Mouse (Mus musculus) right cerebral cortex, postnatal 10 days (tissue): Measurements from ENCODE around the gene Btd.
"Not testable (repeated sequence)": the region's sequence is repeated elsewhere in the genome, so short reads cannot be mapped to it uniquely, and the experiment has no call there.

Experiments
- DNase-seq, 2 experiments: peaks; one replicate each; pipeline ENCODE4 v3.0.0; 2021; ENCODE audit warnings: low spot score in 2 of 2

Btd gene

GRCm38 (mm10) chr14:31640890-31641505 lies at the start of gene Btd, which contains the start of gene Hacl1:
Gene Btd, plus strand, starts transcription at chr14:31641028.
Gene Hacl1, minus strand, starts transcription at chr14:31641286.
- peak; percentile 90 to 94 for DNase-seq

GRCm38 (mm10) chr14:31591243-31591642 lies 49.6 kb upstream of the Btd start, which contains the start of gene Colq:
Gene Colq, minus strand, starts transcription at chr14:31591343.
- no peak for DNase-seq

GRCm38 (mm10) chr14:31593036-31593435 lies 47.8 kb upstream of the Btd start:
- no peak for DNase-seq

GRCm38 (mm10) chr14:31594693-31595092 lies 46.1 kb upstream of the Btd start:
- DNase-seq, result no peak

- DNase-seq, result no peak
Observed at GRCm38 (mm10) chr14:31596408-31596807, 44.4 kb upstream of the Btd start.

GRCm38 (mm10) chr14:31597446-31597845 lies 43.4 kb upstream of the Btd start:
- no peak for DNase-seq

- DNase-seq, result no peak
Observed at GRCm38 (mm10) chr14:31601908-31602615, 38.8 kb upstream of the Btd start.

- DNase-seq, result not testable (repeated sequence)
Observed at GRCm38 (mm10) chr14:31602616-31602979, 38.2 kb upstream of the Btd start.

- DNase-seq, result no peak
Observed at GRCm38 (mm10) chr14:31604916-31605315, 35.9 kb upstream of the Btd start.

- no peak for DNase-seq
Observed at GRCm38 (mm10) chr14:31605514-31605913, 35.3 kb upstream of the Btd start.

- no peak for DNase-seq
Observed at GRCm38 (mm10) chr14:31611986-31612385, 28.8 kb upstream of the Btd start.

GRCm38 (mm10) chr14:31613671-31614070 lies 27.2 kb upstream of the Btd start:
- no peak for DNase-seq

- DNase-seq, result peak in 1 of 2 experiments; percentile 40
Observed at GRCm38 (mm10) chr14:31617204-31617603, 23.6 kb upstream of the Btd start.

- no peak for DNase-seq
Observed at GRCm38 (mm10) chr14:31617997-31618396, 22.8 kb upstream of the Btd start.

- DNase-seq, result no peak
Observed at GRCm38 (mm10) chr14:31620591-31621223, 20.1 kb upstream of the Btd start.

GRCm38 (mm10) chr14:31622748-31623147 lies 18.1 kb upstream of the Btd start:
- peak; percentile 41 to 47 for DNase-seq

GRCm38 (mm10) chr14:31630677-31631076 lies 10.2 kb upstream of the Btd start:
- DNase-seq, result no peak

- no peak for DNase-seq
Observed at GRCm38 (mm10) chr14:31640346-31640889, 410 bp upstream of the Btd start, which contains the start of gene Gm49387. Gene Gm49387, minus strand, starts transcription at chr14:31640878.

GRCm38 (mm10) chr14:31641506-31642155 lies 803 bp downstream of the Btd start:
- DNase-seq, result no peak

- DNase-seq, result no peak
Observed at GRCm38 (mm10) chr14:31644183-31644830, 3.5 kb downstream of the Btd start.

GRCm38 (mm10) chr14:31644931-31645547 lies 4.2 kb downstream of the Btd start:
- DNase-seq, result no peak
